Mouse (Mus musculus) olfactory bulb, adult 2 months (tissue): ENCODE measurements around the gene Olfr49. TPM values are rescaled to one million over a fixed set of nuclear protein-coding genes. Genes with fewer than 3 reads are reported as not detected.

Experiments
- H3K27ac ChIP-seq: fragments of 200-500 bp; 2 replicates; pipeline ENCODE4 v1.5.1; 2012; ENCODE audit warnings: low read depth, low read length; ENCODE audit not compliant: insufficient read depth
- H3K4me1 ChIP-seq: fragments of 200-500 bp; 2 replicates; pipeline ENCODE4 v1.6.1; 2012; ENCODE audit warnings: low read length; ENCODE audit not compliant: control insufficient read depth, insufficient read depth
- H3K4me3 ChIP-seq: fragments of 200-500 bp; 2 replicates; pipeline ENCODE4 v1.5.1; 2012; ENCODE audit warnings: mild to moderate bottlenecking, low read depth, low read length, moderate library complexity; ENCODE audit not compliant: insufficient read depth
- CTCF ChIP-seq: fragments of 200-500 bp; IDR thresholded peaks from 2 replicates; pipeline ENCODE4 v1.5.1; 2012; ENCODE audit warnings: low read depth, mild to moderate bottlenecking, low read length, moderate library complexity; ENCODE audit not compliant: insufficient read depth
- POLR2A ChIP-seq: fragments of 200-500 bp; IDR thresholded peaks from 2 replicates; pipeline ENCODE4 v1.6.1; 2012; ENCODE audit warnings: mild to moderate bottlenecking, low read depth, low read length, moderate library complexity; ENCODE audit not compliant: insufficient read depth
- WGBS: fragments of 180-500 bp; shearing (Covaris S2); methylation state at CpG from one replicate; pipeline ENCODE4 v1.1.7; 2018; 5-methylcytosine and 5-hydroxymethylcytosine counted together
- polyA plus RNA-seq: library from polyadenylated mRNA; stranded (reverse); fragments of >200 nt; gene quantifications from 2 replicates; pipeline ENCODE4 v1.2.4, GENCODE M21; 2012; ENCODE audit warnings: low replicate concordance; ENCODE audit not compliant: missing spikeins, insufficient read depth, insufficient read length

Olfr49 gene
- polyA plus RNA-seq, 1 experiment = not detected

GRCm38 (mm10) chr14:54265093-54265492 lies 19.6 kb downstream of the Olfr49 start:
- Histone ChIP-seq H3K27ac (no peak overlapping the region), H3K4me3 (no peak overlapping the region), H3K4me1 (peaks cover 3% of the 10 kb centered on the region; the same call in 1 of the 2 replicates)
- WGBS = 63% methylated on average over 10 of the region's 10 CpGs
- no peak for TF ChIP-seq POLR2A
- no peak for TF ChIP-seq CTCF

- Histone ChIP-seq H3K4me1 (peaks cover 3% of the 10 kb centered on the region; the same call in 1 of the 2 replicates), H3K27ac (no peak overlapping the region), H3K4me3 (no peak overlapping the region)
- TF ChIP-seq POLR2A (no peak), CTCF (no peak)
- 98% methylated on average over 7 of the region's 7 CpGs for WGBS
Measured at GRCm38 (mm10) chr14:54264231-54264630, 20.5 kb downstream of the Olfr49 start.

- Histone ChIP-seq H3K4me1 (peaks cover 3% of the 10 kb centered on the region), H3K27ac (no peak overlapping the region), H3K4me3 (no peak overlapping the region)
- TF ChIP-seq POLR2A = no peak
- TF ChIP-seq CTCF = no peak
- WGBS = 90% methylated on average over 6 of the region's 6 CpGs
Measured at GRCm38 (mm10) chr14:54263099-54263498, 21.6 kb downstream of the Olfr49 start.

- Histone ChIP-seq H3K4me1 (peaks cover 3% of the 10 kb centered on the region), H3K4me3 (no peak overlapping the region), H3K27ac (no peak overlapping the region)
- WGBS = 98% methylated on average over 8 of the region's 8 CpGs
- no peak for TF ChIP-seq CTCF
- TF ChIP-seq POLR2A = no peak
Measured at GRCm38 (mm10) chr14:54262622-54263021, 22.1 kb downstream of the Olfr49 start.

GRCm38 (mm10) chr14:54261386-54261785 lies 23.4 kb downstream of the Olfr49 start:
- H3K4me1 ChIP-seq = peaks cover 3% of the 10 kb centered on the region
- TF ChIP-seq CTCF (no peak), POLR2A (no peak)
- WGBS = 96% methylated on average over 2 of the region's 2 CpGs
- H3K27ac ChIP-seq = no peak overlapping the region
- H3K4me3 ChIP-seq = no peak overlapping the region

GRCm38 (mm10) chr14:54260196-54260595 lies 24.5 kb downstream of the Olfr49 start:
- no peak overlapping the region for H3K4me3 ChIP-seq

GRCm38 (mm10) chr14:54259722-54260085 lies 25.0 kb downstream of the Olfr49 start:
- 17% methylated on average over 8 of the region's 8 CpGs for WGBS
- Histone ChIP-seq H3K4me3 (peak overlapping the region; percentile 72), H3K4me1 (peaks cover 3% of the 10 kb centered on the region), H3K27ac (no peak overlapping the region)
- TF ChIP-seq POLR2A = no peak
- no peak for TF ChIP-seq CTCF

More at GRCm38 (mm10) chr14:54260196-54260595, 24.5 kb downstream of the Olfr49 start:
- H3K4me1 ChIP-seq = peaks cover 3% of the 10 kb centered on the region
- H3K27ac ChIP-seq = no peak overlapping the region
- TF ChIP-seq CTCF = no peak
- no peak for TF ChIP-seq POLR2A
- 66% methylated on average over 2 of the region's 2 CpGs for WGBS

GRCm38 (mm10) chr14:54259003-54259721 lies 25.6 kb downstream of the Olfr49 start:
- peak overlapping the region; percentile 72 for H3K4me3 ChIP-seq
- under 1% methylated on average over 35 of the region's 35 CpGs for WGBS
- no peak overlapping the region for H3K27ac ChIP-seq
- TF ChIP-seq CTCF = peak; percentile 4; the same call in 1 of the 2 replicates
- TF ChIP-seq POLR2A = peak; percentile 34; the same call in 1 of the 2 replicates
- peaks cover 3% of the 10 kb centered on the region for H3K4me1 ChIP-seq

- no peak overlapping the region for H3K4me3 ChIP-seq
- no peak for TF ChIP-seq POLR2A
- TF ChIP-seq CTCF = no peak
- H3K4me1 ChIP-seq = peaks cover 3% of the 10 kb centered on the region
- H3K27ac ChIP-seq = no peak overlapping the region
- WGBS = 76% methylated on average over 7 of the region's 7 CpGs
Measured at GRCm38 (mm10) chr14:54258131-54258670, 26.5 kb downstream of the Olfr49 start.
